Mouse (Mus musculus) stomach, embryonic 16.5 days (tissue): Measurements from ENCODE around the gene Ptges2. TPM values are rescaled to one million over a fixed set of nuclear protein-coding genes. Genes with fewer than 3 reads are reported as not detected.

Experiments
- polyA plus RNA-seq: library from polyadenylated mRNA; unstranded; fragments of >200 nt; fragmentation: Nextera tagmentation; extraction: Ambion mirVana; gene quantifications from 2 replicates; pipeline ENCODE4 v1.2.1, GENCODE M21; 2015

The Ptges2 gene
- polyA plus RNA-seq, 1 experiment from 2014 or later: 26.7 TPM

Other genes starting within 250 kb of the Ptges2 start
- 22.7 and 27.3 TPM in 2 replicates for gene Prrc2b, start 244.8 kb upstream of the Ptges2 start, polyA plus RNA-seq
- 23.6 and 24.0 TPM in 2 replicates for gene Pomt1, start 159.3 kb upstream of the Ptges2 start, polyA plus RNA-seq
- 53.4 and 59.7 TPM in 2 replicates for gene Uck1, start 135.7 kb upstream of the Ptges2 start, polyA plus RNA-seq
- gene Golga2, start 108.5 kb upstream of the Ptges2 start, polyA plus RNA-seq: 24.6 TPM in 2 replicates
- 372 and 388 TPM in 2 replicates for gene Swi5, start 107.8 kb upstream of the Ptges2 start, polyA plus RNA-seq
- 41.9 and 45.4 TPM in 2 replicates for gene Ciz1, start 43.6 kb upstream of the Ptges2 start, polyA plus RNA-seq
- gene Dnm1, start 42.6 kb upstream of the Ptges2 start, polyA plus RNA-seq: 8.1 and 8.2 TPM in 2 replicates
- gene 1110008P14Rik, start 14.0 kb upstream of the Ptges2 start, polyA plus RNA-seq: 41.5 and 41.9 TPM in 2 replicates
- gene Lcn2, start 7.6 kb upstream of the Ptges2 start, polyA plus RNA-seq: 21.1 and 23.6 TPM in 2 replicates
- 5.1 and 5.7 TPM in 2 replicates for gene Naif1, start 54.6 kb downstream of the Ptges2 start, polyA plus RNA-seq
- 15.4 and 16.9 TPM in 2 replicates for gene Slc25a25, start 55.5 kb downstream of the Ptges2 start, polyA plus RNA-seq
- gene Fam102a, start 139.4 kb downstream of the Ptges2 start, polyA plus RNA-seq: 11.4 and 12.8 TPM in 2 replicates
- 104 and 106 TPM in 2 replicates for gene Dpm2, start 175.0 kb downstream of the Ptges2 start, polyA plus RNA-seq
- 0.56 and 0.67 TPM in 2 replicates for gene Pip5kl1, start 178.9 kb downstream of the Ptges2 start, polyA plus RNA-seq
- gene 9430097D07Rik, start 179.8 kb downstream of the Ptges2 start, polyA plus RNA-seq: 0.10 and 0.15 TPM in 2 replicates
- 19.8 and 22.9 TPM in 2 replicates for gene St6galnac4, start 191.2 kb downstream of the Ptges2 start, polyA plus RNA-seq
- gene St6galnac6, start 203.8 kb downstream of the Ptges2 start, polyA plus RNA-seq: 17.1 and 18.5 TPM in 2 replicates
- 27.4 and 60.2 TPM in 2 replicates for gene Ak1, start 225.9 kb downstream of the Ptges2 start, polyA plus RNA-seq